Mouse (Mus musculus): Measurements from ENCODE around the gene Dnajb5.
"Not testable (repeated sequence)": the region's sequence is repeated elsewhere in the genome, so short reads cannot be mapped to it uniquely, and the experiment has no call there.

- TF ChIP-seq CTCF (IDR thresholded peaks at IDR 0.05; ENCODE audit: control insufficient read depth, insufficient read depth, insufficient read length); MAX (IDR thresholded peaks at IDR 0.05); USF1 (IDR thresholded peaks at IDR 0.05; ENCODE audit: low read depth); CEBPB (IDR thresholded peaks at IDR 0.05; ENCODE audit: low read depth); MYOD1 (IDR thresholded peaks at IDR 0.05; ENCODE audit: control insufficient read depth, insufficient read length, low read depth): not testable (repeated sequence)
Observed at GRCm38 (mm10) chr4:42980467-42980866, 30.9 kb downstream of the Dnajb5 start.
